Mouse (Mus musculus): Measurements from ENCODE around the gene Slc29a3.

The Slc29a3 gene

DNA sequence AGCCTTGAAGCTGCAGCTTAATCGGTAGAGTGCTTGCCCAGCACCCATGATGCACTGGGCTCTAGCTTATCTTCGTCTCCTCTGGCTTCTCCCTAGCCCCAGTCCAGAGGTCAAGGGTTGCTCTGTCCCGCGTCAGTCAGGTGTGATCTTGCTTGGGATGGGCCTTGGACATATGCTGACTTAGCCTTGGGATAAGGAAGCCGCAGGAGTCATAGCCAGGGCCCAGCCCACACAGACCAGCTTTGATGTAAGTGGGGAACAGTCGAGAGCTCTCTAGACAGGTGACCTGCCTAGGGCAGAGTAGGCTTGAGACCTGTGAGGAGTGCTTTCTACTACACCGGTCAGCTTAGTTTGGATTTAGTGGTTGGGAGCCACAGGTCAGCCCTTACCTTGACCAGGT is 14.8 kb upstream of the Slc29a3 start:
- DNase-seq (ENCODE audit: low read depth, low spot score), result no peak

DNA sequence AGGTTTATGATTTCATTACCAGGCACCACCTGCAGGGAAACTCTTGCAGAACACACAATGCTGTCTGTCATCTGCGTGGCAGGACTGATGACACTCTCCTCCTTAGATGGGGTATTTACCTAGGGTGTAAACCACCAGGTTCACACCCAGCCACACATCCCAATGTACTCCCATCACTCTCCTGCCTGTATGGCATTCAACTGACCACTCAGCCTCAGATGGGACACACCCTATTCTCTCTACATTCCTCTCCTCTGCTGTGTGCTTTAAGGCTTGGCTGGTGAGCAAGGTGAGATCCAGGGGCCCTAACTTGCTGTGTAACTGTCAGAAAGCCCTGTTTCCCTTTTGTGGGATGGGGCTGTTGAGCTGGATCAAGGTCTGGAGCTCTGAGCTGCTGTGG is 9.5 kb upstream of the Slc29a3 start:
- peak; percentile 43 for DNase-seq (ENCODE audit: low read depth, low spot score)

DNA sequence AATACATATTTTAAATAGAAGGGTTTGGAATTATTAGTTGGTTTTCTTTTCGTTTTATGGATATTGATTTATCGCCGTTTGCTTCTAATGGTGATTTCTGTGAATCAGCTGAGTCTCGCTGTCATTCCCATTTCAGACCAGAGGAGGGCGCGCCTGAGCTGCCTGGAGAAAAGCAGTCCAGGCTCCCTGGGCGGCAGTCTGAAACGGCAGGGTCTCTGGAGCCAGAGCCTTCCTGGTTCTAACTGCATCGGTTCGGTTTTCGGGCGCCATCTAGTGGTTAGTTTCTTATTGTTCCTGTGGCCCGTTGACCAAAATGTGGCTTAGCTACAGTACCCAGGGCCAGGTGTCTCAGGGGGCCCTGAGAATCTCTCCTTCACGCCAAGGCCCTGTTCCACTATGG is 7.8 kb upstream of the Slc29a3 start:
- DNase-seq (ENCODE audit: low read depth, low spot score), result peak; percentile 95

DNA sequence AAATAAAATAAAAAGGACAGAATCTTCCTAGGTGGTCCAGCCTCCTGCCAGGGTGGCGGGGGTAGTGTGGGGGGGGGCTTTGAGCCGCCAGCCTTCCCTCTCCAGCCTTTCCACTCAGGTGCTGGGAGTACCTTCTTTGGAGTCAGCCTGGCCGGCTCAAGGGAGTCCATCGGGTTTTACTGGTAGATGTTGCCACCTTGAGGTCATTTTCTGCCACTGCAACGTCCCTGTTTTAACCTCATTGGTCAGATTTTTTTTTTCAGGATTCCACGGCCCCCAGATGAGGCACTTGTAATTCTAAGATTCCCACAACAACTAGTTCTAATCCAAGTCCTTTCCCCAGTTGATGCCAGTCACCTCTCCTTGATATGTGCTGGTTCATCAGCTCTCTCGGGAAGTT is 4.4 kb upstream of the Slc29a3 start:
- DNase-seq (ENCODE audit: low read depth, low spot score), result peak; percentile 79

DNA sequence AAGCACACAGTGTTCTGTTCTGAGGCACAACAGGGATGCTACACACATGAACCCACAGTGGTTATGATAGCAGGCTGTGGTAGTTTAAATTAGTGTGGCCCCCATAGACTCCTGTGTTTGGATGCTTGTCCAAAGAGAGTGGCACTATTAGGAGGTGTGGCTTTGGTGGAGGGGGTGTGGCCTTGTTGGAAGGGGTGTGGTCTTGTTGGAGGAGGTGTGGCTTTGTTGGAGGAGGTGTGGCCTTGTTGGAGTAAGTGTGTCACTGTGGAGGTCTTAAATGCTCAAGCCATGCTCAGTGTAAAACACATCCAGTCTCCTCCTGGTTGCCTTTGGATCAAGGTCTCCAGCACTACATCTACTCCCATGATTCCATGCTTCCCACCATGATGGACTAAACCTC is 3.6 kb upstream of the Slc29a3 start:
- DNase-seq (ENCODE audit: low read depth, low spot score), result peak; percentile 33

DNA sequence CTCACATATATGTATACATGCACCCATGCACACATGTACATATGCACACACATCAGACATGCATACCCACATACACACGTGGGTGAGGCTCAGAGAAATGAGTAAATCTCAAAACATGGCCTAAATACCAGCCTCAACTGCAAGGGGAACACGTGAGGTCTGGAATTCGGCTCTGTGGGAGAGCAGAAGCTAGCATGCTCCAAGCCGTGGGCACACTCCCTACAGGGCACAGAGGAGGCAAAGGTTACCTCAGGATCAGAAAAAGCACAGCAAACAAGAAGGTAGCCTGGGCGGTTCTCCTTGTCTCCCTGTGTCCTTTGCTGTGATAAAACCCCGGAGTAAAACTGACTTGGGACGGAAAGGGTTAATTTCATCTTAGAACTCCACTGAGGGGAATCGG is 1.3 kb upstream of the Slc29a3 start:
- no peak for DNase-seq (ENCODE audit: low read depth, low spot score)

DNA sequence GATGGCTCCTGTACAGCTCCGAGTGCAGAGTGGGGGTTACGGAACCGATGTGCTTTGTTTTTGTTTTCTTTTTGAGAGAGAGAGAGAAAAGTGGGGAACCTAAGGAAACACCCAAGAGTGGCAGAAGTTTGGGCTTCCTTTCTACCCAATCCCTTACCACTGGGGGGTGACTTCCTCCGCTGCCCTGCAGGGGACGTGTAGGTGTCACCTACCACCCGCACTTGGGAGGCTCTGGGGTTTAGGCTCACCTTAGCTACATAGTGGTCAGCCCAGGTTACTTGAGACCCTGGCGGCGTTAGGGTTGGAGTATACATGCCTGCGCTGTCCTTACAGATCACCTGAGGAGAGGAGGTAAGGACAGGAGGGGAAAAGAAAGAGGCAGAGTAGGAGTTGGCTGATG is 667 bp upstream of the Slc29a3 start:
- peak; percentile 23 for DNase-seq (ENCODE audit: low read depth, low spot score)

DNA sequence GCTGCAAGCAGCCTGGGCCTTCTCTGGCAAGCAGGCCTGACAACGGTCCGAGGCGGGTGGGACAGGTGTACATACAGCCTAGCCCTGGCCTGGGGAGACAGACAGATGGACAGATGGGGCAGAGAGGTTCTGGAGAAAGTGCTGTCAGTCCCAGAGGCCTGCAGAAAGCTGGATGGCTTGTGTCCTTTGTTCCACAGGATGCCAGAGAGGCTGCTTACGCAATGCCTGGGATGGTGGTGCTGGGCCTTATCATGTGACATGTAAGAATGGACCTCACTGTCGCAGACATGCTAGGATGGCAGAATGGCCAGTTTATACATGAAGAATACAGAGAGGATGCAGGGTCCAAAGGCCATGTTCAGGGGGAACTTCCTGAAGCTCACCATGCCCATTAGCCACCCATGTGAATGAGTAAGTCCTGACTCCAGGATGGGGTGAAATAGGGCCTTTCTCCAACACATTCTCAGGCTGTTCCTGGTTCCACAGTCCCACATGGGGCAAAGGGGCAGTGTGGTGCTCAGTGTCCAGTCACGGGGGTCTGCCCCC is 4.9 kb downstream of the Slc29a3 start:
- DNase-seq (ENCODE audit: low read depth, low spot score), result no peak

DNA sequence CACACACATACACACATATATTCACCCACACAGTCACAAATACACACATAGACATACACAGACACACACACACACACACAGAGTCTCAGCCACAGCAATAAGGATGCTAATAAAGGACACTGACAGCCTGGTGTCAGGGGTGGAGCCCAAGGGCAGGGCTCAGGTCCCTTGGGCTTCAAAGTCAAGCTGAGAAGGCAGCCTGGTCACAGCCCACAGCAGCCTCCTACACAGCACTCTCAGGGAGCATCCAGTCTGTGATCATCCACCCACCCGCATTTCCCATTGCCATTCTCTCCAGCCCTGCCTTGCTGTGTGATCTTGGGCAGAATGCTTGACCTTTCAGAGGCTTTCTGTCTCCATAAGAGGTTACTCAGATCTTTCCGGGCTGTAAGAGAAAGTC is 6.1 kb downstream of the Slc29a3 start:
- DNase-seq (ENCODE audit: low read depth, low spot score), result no peak

DNA sequence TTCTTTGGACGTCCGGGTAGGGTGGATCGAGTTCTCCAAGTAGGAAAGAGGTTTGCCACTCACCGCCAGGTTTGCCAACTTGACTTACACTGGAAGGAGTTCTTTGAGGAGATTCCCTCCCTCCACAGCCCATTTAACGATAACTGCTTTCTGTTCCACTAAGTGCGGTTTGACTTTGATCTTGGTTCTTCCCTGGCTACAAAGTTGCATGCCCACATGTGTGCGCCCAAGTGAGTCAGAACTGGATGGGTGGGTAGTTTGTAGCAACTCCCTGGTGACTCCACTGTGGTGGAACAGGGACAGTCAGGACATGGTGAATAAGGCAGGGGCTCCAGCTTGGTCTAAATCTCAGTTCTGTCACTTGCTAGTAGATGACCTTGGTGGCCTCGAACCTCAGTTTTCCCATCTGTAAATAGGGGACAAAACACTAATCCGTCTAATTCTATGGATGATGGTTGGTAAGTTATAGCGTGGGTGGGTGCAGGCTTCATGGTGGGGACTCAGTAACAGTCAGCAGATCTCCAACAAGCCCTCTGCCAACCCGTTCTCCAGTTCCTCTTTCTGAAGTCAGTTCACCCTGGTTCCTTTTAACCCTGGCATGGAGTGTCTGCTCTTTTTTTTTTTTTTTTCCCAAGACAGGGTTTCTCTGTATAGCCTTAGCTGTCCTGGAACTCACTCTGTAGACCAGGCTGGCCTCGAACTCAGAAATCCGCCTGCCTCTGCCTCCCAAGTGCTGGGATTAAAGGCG is 7.9 kb downstream of the Slc29a3 start:
- DNase-seq (ENCODE audit: low read depth, low spot score), result no peak

DNA sequence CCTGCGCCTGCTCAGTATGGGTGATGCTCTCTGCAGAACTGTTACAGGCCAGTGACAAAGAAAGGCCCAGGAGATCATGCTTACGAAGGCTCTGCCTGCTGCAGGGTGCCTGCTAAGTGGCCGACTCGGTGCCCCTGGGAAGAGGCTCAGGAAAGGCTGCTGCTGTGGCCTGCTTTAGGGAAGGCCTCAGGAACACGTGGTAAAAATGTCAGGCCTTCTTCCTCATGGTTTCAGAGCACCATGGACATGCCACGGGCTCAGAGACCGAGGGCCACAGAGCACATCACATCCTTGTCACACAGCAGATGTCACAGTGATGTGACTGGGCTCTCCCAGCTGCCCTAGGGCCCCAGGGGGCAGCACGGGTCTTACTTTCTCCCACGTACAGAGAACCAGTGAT is 8.9 kb downstream of the Slc29a3 start:
- DNase-seq (ENCODE audit: low read depth, low spot score), result no peak

DNA sequence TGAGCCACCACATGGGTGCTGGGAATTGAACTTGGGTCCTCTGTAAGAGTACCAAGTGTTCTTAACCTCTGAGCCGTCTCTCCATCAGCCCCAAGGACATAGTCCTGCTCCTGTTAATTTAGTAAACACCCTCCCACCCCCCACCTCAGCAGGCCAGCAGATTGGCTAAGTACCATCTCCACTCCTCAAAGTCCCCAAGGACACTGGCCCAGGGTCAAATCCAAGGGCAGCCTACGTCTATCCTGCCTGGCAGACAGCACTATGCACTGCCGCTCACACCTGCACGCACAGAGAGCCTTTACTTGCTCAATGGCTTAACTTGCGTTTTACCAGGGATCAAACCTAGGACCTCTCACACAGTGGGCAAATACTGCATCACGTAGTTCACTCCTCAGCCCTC is 9.7 kb downstream of the Slc29a3 start:
- peak; percentile 56 for DNase-seq (ENCODE audit: low read depth, low spot score)

DNA sequence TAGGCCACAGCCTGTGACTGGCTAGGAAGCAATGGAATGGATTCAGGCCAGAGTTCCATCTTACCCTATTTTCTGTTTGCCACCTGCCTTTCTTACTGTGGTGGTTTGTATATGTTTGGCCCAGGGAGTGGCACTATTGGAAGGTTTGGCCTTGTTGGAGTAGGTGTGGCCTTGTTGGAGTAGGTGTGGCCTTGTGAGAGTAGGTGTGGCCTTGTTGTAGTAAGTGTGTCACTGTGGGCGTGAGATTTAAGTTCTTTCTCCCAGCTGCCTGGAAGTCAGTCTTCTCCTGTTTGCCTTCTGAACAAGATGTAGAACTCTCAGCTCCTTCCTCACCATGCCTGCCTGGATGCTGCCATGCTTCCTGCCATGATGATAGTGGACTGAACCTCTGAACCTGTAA is 10.3 kb downstream of the Slc29a3 start:
- peak; percentile 48 for DNase-seq (ENCODE audit: low read depth, low spot score)

DNA sequence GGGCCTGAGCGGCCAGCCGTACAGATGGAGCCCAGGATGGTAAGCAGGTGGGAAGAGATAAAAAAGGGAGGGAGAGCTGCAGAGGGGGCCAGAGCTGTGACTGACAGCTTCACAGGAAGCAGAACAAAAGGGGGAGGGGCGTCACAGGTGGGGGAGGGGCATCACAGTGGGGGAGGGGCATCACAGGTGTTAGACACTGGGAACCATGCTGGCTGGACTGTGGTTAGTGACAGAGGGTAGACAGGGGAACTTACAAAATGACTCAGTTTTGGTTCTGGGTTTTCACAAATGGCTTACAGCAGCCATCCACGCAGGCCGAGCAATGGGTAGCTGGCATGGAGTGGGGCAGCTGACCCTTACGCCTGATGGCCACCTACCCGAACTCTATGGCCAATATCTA is 11.2 kb downstream of the Slc29a3 start:
- no peak for DNase-seq (ENCODE audit: low read depth, low spot score)

DNA sequence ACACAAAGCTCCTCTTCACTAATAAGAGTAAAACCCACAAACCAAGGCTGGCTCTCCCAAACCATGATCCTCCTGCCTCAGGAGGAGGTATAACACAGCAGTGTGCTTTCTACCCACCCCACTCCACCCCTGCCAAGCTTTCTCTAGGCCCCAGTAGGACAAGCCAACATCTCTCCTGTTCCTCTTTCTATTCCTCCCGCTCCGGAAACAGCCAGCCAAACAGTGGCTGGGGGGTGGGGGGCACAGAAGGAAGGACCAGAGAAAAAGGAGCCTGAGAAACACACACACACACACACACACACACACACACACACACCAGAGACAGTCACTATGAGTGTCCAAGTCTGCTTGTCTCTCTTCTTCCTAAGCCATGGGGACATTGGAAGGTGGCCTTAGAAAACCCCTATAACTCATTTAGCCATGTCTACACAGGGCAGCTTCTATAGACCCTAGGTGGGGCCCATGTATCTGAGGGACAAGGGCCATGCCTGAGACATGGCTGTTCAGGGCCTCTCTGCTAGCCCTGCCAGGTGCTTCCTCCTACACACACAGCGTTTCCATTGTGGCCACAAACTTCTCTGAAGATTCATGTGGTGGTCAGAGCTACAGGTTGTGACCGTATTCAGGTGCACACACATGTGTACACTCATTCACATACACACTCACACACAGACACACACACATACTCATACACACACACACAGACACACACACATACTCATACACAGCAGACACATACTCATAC is 12.8 kb downstream of the Slc29a3 start:
- DNase-seq (ENCODE audit: low read depth, low spot score), result no peak

DNA sequence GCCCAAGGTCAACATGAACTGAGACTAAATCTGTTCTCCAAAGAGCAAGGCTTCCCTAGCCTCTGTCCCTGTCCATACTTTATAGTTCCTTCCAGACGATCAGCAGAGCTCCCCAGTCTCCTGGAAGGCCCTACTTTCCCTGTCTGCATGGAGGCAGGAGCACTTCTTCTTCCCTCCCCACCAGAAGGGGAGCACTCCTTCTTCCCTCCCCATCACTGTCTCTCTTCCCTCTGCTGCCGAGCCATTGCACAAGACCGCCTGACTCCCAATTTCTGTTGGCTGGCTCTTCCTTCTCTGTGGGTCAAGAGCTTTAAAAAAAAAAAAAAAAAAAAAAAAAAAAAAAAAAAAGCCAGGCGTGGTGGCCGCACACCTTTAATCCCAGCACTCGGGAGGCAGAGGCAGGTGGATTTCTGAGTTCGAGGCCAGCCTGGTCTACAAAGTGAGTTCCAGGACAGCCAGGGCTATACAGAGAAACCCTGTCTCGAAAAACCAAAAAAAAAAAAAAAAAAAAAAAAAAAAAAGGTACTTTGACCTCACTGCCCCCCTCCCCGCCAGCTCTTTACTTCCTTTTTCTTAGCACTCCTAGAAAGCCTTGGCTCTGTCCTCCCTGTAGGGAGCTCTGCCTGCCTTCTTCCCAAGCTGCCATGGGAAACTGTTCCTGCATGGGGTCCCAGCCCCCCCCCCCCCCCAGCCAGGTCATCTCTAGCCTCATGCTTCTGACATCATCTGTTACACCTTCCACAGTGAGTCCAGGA is 14.5 kb downstream of the Slc29a3 start:
- DNase-seq (ENCODE audit: low read depth, low spot score), result no peak

DNA sequence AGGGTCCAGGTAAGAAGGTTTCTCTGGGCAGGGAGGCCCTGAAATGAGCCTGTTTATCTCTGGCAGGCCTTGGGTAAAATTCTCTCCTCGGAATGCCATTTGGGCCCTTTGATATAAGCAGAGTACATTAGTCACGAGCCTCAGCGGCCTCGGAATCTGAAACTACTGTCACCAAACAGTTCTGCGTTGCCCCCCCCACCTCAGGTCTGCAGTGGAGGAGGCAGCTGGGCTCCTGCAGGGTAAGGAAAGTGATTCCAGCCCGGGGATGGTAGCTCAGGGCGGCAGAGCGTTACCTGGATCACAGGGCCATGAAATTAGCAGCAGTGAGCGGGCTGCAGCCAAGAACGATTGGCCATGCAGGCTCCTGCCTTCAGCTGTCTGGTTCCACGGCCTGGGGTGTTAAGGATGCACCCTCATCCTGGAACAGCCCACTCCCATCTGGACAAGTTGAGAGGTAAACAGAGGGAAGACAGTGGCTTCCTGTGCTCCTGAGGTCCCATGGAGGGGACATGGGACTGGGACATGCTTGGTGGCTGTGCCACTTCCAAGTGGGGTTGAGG is 15.3 kb downstream of the Slc29a3 start:
- DNase-seq (ENCODE audit: low read depth, low spot score), result no peak

DNA sequence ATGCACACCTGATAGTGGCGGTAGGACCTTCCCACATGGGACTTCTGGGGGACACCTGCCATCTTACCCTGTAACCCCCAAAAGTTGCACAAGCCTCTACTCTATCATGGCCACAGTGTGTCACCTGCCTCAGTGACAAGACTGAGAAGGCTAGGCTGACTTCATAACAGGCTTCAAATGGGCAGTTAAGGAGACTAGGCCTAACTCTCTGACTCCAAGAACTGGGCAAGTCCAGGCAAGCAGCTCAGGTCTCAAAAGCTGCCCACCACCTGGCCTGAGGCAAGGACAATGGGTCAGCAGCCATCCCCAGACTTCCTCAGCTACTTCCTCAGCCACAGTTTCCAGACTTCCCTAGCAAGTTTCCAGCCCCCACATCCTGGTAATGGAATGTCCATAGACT is 16.9 kb downstream of the Slc29a3 start:
- no peak for DNase-seq (ENCODE audit: low read depth, low spot score)

DNA sequence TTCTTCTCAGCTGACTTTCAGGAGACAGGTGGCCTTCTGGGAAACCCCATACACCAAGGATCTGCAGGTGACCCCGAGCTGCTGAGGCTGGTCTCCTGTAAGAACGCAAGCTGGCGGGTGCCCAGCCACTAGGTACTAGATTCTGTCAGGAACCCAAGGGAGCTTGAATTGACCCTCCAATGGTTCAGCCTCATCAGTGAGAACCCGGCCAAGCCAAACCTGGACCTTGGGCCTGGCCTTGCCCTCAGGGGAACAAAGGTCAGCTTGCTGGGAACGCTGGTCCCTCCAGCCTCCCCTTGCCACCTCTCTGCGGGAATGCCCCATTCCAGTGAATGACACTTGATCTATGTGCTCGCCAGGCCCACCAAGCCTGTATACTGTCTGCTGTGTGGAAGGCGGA is 19.1 kb downstream of the Slc29a3 start:
- no peak for DNase-seq (ENCODE audit: low read depth, low spot score)

DNA sequence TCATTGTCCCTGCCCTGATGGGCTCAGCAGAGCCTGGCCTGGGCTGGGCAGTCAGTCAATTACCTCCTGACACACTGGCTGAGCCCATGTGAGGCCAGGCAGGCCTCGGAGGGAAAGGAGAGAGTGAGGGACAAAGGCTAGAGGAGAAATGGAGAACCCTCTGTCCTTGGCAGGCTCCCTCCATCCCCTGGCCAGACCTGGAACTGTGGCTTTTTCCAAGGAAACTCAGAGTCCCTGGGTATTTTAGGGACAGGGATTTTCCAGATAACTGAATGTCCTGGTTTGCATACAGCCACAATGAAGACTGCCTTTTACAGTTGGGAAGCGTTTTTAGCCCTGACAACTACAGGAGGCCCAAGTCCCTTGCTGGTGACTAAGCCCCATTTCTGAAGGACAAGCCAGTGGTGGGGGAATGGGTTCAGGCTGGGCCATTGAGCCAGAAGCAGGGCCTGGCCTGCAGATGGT is 20.2 kb downstream of the Slc29a3 start:
- no peak for DNase-seq (ENCODE audit: low read depth, low spot score)

DNA sequence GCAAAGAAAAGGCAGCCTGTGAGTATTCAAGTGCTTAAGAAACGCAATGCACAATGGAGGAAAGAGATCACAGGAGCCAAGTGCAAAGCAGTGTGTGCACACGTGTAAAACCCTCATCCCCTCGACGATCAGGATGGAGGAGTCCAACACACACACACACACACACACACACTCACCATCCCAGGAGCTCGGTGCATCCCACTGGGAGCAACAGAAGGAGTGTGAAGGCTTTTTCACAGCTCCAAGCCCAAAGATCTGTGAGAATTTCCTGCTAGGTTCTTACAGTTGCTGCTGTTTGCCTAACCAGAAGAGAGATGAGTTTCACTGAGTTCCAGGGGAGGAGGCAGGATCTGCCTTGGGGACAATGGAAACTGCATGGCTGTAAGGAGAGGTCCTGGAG is 20.9 kb downstream of the Slc29a3 start:
- no peak for DNase-seq (ENCODE audit: low read depth, low spot score)

DNA sequence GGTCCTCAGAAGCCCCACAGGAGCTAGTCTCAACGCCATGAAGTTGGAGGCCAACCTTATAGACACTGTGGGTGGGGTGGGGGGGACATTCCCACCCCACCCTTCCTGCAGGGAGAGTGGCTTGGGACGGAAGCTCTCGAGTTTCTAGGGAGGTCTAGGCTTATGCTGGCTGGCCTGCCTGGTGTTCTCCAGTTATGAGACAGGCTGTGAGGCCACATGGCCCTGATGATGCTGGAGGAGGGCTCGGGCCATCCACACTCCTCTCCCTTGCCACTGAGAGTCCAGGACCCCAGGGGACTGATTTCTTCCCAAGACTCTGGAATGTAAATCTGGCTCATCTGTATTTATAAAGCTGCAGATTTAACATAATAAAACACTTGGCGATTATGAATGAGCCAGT is 25.3 kb downstream of the Slc29a3 start:
- DNase-seq (ENCODE audit: low read depth, low spot score), result peak; percentile 70

All from ES-CJ7 (cell line).